Mouse (Mus musculus) heart, adult 18-20 months (tissue): ENCODE measurements around the gene St3gal3. TPM values are rescaled to one million over a fixed set of nuclear protein-coding genes. Genes with fewer than 3 reads are reported as not detected.
A peak's percentile ranks its signal among the peaks of the same experiment; 100 is the strongest.

Source experiments
- DNase-seq, 2 experiments: peaks; one replicate each; pipeline ENCODE4 v3.0.0; 2021 to 2022; ENCODE audit warnings: mixed read lengths in 1 of 2
- total RNA-seq, 2 experiments: library from RNA; stranded (reverse); gene quantifications; 2 replicates each; pipeline ENCODE4 v1.2.3; 2021

St3gal3 gene
- total RNA-seq, 2 experiments from 2014 or later, result 55.9 to 57.6 TPM

DNA sequence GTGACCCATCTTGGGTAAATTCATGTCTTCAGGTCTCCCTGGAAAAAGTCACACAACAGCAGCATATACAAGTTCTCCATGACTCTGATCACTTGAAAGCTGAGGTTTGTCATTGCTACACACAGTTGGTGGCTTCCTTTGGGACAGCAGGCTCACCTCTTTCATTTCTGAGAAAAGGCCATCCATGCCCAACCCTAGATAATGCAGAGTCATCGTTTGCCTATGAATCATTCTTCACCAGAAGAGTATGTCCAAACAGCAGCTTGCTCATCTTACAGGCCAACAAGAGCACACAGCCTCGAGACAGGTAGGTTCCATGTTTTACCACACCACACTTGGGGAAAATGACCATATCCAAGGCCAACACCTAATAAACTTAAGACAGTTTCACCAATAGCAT is 45.9 kb downstream of the St3gal3 start:
- DNase-seq, result no peak

DNA sequence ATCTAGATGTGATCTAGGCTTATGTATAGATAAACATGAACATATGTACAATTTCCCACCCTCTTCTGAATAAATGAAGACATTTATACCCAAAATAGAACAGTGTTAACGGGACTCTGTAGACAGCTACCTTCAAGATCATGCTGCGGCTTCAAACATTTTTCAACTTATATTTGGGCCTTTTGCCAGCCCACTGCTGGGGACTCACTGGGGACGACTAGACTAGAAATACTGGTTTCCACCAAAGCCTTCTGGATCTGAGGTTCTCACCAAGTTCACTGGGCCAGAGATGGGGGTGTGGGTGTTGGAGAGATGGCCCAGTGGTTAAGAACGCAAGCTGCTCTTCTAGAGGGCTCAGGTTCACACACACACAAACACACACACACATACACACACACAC is 49.7 kb downstream of the St3gal3 start:
- DNase-seq, result no peak

DNA sequence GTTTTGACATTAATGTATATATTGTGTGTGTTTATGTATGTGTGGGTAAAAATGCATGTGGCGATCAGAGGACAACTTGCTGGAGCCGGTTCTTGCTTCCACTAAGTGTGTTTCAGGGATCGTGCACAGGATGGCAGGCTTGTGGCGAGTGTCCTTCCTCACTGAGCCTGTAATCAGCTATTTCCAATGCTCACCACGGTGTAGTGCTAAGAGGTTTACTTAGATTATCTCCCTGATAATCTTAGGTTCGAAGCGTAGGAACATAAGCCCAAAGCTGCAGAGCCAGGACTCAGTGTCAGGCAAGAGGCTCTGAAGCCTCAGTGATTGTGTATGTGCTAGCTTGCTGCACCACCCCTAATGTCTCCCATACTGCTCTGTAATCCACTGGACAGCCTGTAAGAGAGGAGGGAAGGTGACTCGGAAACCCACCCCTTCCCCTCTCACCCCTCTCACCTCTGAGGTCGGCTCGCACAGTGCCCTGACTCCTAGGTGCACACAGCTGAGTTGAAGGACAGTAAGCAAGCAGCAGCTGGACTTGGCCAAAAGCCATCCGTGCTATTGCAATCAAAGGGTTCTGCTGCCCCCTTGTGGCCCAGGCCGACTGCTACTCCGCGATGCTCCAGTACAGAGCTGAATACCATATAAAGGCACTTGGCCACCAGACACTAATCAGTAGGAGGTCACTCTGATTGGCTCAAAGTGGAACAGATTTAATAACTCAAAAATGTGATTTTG is 51.3 kb downstream of the St3gal3 start:
- DNase-seq, result peak; percentile 92 to 98

GRCm38 (mm10) chr4:118081608-118082331 is 52.9 kb downstream of the St3gal3 start:
- no peak for DNase-seq

DNA sequence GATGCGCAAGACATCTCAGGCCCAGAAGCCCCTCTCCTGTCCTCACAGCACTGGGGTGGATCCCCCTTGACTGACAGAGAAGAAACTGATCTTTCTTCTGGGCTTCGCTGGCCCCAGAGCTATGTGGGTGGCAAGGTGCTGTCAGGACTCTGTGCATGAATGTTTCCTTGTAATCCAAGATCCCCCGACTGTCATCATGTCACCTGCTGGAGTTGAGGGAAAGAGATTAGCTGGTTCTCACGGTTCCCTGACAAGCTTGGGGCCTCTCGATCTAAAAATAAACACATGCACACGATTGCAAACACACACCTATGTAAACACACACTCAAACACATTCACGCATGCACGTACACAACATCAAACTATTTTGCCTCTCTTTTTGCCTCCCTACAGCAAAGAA is 54.2 kb downstream of the St3gal3 start:
- no peak for DNase-seq

DNA sequence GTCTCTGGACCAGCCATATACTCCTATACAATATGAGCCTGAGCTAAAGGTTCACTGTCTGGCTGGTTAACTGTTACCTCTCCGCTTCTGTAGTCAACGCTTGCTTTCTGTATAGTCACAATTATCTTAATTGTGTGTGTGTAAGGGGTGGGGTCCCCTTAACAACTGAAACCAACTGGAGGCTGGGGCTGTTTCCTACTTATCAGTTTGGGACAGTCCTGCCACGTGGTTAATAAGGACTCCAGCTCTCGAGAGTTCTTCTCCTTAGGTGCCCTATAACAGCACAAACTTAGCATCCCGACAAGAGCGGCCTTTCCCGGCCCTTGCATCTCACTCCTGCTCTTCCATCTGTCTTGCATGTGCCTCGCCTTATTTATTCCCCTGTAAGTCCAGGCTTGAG is 55.5 kb downstream of the St3gal3 start:
- DNase-seq, result no peak

DNA sequence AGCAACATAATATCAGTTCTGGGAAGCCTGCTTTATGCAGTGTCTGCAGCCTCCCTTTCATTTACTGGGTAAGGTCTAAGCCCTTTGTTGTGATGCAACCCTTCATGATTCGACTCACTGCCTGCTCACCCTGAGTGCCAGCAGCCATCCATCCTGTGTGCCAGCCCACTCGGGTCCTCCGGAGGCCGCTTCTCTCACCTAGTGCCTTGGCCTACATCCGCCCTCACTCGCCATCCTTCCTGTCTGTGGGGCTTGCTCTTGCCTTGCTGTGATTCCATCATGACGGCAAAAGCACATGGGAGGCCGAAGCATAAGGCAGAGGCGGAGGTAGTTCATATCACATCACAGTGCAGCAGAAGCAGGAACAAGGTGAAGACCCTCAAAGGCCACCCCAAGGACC is 56.1 kb downstream of the St3gal3 start:
- no peak for DNase-seq

GRCm38 (mm10) chr4:118077293-118077752 is 57.4 kb downstream of the St3gal3 start:
- DNase-seq, result peak in 1 of 2 experiments; percentile 19

DNA sequence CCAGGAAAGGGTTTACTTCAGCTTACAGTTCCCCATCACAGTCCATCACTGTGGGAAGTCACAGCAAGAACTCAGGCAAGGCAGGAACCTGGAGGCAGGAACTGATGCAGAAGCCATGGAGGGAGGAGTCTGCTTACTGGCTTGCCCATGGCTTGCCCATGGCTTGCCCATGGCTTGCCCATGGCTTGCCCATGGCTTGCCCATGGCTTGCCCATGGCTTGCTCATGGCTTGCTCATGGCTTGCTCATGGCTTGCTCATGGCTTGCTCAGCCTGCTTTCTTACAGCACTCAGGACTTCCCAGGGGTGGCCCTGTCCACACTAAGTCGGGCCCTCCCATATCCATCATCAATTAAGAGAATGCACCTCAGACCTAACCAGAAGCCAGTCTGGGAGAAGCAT is 58.1 kb downstream of the St3gal3 start:
- no peak for DNase-seq

DNA sequence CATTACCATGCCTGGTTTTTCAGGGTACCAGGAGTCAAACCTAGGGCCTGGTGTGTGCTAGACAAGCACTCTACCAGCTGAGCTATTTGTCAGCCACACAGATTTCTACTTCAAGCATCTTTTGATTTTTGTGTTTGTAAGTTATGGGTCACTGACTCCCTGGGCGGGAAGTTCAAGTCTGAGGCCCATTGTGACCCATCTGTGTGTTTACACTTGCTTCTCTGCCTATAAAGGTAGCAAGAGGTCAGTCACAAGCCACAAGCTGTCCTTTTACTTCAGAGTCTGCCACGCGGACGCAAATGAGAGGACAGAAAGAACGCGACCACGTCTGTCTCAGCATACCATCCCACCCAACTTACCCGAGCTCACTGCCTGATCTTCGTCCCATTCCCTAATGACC is 59.4 kb downstream of the St3gal3 start:
- DNase-seq, result no peak

DNA sequence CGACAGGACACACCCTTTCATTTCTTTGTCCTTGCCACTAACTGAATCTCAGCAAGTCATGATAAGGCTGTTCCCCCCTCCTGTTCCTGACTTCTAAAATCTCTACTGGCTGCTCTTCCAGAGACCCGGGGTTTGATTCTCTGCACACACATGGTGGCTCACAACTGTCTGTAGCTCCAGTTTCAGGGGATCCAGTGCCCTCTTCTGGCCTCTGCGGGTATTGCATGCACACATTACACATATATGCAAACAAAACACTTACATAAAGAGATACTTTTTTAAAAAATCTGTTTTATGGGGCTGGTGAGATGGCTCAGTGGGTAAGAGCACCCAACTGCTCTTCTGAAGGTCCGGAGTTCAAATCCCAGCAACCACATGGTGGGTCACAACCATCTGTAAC is 60.5 kb downstream of the St3gal3 start:
- DNase-seq, result peak in 1 of 2 experiments; percentile 25

DNA sequence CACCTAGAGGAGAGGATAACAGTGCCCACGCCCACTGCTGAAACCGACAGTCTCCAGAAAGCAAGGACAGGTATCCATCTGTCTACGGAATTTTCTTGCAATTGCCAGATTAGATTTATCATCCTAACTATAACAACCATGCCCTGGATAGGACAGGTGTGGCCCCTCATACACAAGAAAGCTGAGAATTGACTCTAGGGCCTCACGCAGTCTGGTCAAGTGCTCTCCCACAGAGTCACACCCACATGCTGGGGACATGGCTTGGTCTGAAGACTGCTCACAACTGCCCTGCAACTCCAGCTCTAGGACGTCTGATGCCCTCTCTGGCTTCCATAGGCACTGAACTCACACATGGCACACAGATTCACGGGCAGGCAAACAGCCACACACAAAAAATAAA is 61.6 kb downstream of the St3gal3 start:
- no peak for DNase-seq

- no peak for DNase-seq
Observed at GRCm38 (mm10) chr4:118071891-118072290, 62.8 kb downstream of the St3gal3 start.

DNA sequence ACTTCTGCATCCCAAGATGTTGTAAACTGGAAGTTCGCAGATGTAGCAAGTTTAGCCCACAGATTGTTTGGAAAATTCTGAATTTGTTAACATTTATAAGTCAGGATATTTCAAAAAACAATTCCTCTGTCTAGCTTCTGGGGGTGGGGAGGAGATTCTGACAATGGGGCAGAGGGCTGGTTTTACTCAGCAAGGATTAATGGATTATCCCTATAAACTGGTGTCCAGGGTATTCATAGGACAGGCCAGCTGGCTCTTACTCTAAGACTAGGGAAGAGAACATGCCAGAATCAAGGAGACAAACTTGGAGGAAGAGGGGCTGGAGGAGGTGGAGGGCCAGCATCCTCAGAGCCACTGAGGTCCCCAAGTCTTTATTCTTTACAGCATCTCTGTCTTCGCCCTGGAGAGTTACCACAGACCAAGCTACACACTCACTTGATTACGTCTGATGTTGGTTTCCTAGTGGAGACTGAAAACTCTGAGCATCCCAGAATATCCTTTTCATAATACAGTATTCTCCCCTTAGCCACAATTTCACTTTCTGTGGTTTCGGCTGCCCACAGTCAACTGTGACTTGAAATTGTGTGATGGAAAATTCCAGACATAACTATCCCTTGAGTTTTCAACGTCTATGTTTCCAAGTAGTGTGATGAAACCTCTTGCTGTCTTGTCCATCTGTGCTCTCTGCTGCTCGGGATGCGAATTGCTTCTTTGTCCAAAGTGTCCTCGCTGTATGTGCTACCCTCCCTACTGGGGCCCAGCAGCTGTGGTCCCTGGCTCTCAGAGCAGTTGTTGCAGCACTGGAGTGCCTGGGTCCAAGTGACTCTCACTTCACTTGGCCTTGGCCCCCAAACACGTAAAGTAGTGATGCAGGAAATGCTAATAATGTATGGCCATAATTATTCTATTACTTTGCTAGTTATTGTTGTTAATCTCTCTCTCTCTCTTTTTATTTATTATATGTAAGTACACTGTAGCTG is 64.2 kb downstream of the St3gal3 start:
- peak; percentile 21 to 48 for DNase-seq

DNA sequence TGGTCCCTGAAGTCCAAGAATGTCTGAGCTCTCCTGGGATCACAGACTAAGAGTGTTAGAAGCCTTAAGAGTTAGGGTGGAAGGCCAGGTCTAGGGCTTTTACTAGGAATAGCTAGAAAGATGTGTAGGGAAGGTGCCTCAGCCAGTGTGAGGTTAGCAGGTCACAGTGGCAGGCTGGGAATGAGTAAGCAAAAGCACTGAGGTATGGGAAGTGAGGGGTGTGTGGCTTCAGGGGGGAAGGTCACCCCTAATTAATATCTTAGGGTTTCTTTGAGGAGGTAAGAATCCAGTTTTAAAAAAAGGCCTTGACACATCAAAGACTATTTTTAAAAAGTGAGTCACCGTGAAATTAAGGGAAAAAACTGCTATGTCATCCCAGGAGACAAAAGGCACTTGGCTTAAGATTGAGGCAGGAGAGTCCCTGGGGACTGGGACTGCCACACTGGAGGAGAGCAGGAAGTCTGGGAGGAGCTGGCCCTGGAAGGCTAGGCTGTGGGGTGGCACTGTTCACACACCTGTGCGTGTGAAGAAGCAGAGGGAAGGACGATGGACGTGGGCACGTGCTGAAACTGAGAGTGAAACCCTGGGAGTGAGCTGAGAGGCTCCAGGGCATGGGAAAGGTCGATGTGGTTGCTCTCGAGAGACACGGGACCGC is 72.8 kb downstream of the St3gal3 start:
- DNase-seq, result peak in 1 of 2 experiments; percentile 28

DNA sequence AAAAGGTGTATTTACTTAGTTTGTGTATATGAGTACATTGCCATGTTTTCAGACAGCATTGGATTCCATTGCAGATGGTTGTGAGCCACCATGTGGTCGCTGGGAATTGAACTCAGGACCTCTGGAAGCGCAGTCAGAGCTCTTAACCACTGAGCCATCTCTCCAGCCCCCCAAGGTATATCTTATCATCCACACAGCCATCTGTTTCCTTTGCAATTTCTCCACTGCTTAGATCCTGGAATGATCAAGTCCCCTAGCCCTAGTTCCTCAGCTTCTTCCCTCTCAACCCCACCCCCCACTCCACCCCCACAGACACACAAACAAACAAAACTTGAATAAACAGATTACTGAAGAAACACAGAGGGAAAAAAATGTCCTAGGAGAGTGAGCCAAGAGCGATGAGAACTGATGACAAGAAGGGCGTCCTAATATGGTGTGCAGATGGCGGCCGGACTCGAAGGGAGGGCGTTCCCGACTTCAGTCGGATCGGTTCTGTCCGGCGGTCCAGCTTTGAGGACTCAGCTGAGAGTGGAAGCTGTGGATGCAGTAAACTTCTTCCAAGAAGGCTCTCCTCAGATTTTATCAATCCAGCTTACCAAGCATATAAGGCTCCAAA is 73.7 kb downstream of the St3gal3 start:
- peak; percentile 61 to 80 for DNase-seq

GRCm38 (mm10) chr4:118059816-118060475 is 74.8 kb downstream of the St3gal3 start:
- DNase-seq, result peak in 1 of 2 experiments; percentile 51

GRCm38 (mm10) chr4:118058116-118058677 is 76.5 kb downstream of the St3gal3 start:
- DNase-seq, result peak; percentile 65 to 79

DNA sequence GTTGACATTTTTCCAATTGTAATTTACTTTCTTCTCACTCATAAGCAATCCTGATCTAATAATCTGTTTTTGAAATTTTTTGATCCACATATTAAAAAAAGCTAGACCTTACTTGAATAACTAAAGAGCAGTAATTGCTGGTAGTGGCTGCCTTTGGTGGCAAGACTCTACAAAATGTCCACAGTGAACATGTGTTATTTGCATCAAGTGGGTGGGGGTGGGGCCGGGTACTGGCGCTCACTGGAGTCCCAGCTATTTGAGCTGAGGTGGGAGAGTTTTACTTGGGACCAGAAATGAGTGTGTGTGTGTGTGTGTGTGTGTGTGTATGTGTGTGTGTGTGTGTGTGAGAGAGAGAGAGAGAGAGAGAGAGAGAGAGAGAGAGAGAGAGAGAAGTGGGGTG is 77.6 kb downstream of the St3gal3 start:
- no peak for DNase-seq

DNA sequence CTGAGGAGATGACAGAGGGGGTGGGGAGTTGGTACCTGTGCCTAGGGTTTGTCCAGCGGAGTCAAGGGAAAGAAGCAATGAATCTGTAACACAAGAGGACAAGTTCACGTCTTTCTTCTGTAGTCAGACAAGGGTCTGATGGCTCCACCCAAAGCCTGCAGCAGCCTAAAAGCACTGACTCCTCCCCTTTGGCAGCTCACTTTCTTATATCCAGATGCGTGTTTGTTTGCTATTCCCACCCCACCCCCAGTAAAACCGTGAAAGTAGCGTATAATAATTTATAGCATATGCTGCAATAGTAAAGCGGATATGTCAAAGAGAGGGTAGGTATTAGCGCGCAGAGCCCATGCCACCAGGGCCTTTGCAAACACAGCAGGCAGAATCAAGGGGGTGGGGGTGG is 80.1 kb downstream of the St3gal3 start:
- DNase-seq, result no peak
